Mouse (Mus musculus) intestine, embryonic 15.5 days (tissue): ENCODE results near the gene Gm12666. TPM values are rescaled to one million over a fixed set of nuclear protein-coding genes. Genes with fewer than 3 reads are reported as not detected.
"Not testable (repeated sequence)": the region's sequence is repeated elsewhere in the genome, so short reads cannot be mapped to it uniquely, and the experiment has no call there.

ENCODE experiments used
- ATAC-seq: fragments of 200-750 bp; cut with Nextera tagmentation; 2 replicates; pipeline ENCODE4 v1.8.0; 2017; ENCODE audit warnings: moderate TSS enrichment, moderate library complexity
- H3K27ac ChIP-seq: fragments of 300-500 bp; sonication (generic); 2 replicates; pipeline ENCODE4 v1.5.1; 2015; ENCODE audit warnings: mild to moderate bottlenecking, inconsistent platforms
- H3K27me3 ChIP-seq: fragments of 300-500 bp; sonication (generic); replicated peaks from 2 replicates; pipeline ENCODE4 v1.6.1; 2015; ENCODE audit warnings: inconsistent platforms
- H3K36me3 ChIP-seq: fragments of 300-500 bp; sonication (generic); 2 replicates; pipeline ENCODE4 v1.6.1; 2015; ENCODE audit warnings: inconsistent platforms
- H3K4me1 ChIP-seq: fragments of 300-500 bp; sonication (generic); replicated peaks from 2 replicates; pipeline ENCODE4 v1.6.1; 2015; ENCODE audit warnings: inconsistent platforms
- H3K4me2 ChIP-seq: fragments of 300-500 bp; sonication (generic); replicated peaks from 2 replicates; pipeline ENCODE4 v1.6.1; 2015; ENCODE audit warnings: mild to moderate bottlenecking, inconsistent platforms
- H3K4me3 ChIP-seq: fragments of 300-500 bp; sonication (generic); replicated peaks from 2 replicates; pipeline ENCODE4 v1.5.1; 2015; ENCODE audit warnings: inconsistent platforms
- H3K9ac ChIP-seq: fragments of 300-500 bp; sonication (generic); 2 replicates; pipeline ENCODE4 v1.6.1; 2015; ENCODE audit warnings: inconsistent platforms
- H3K9me3 ChIP-seq: fragments of 300-500 bp; sonication (generic); 2 replicates; pipeline ENCODE4 v1.6.1; 2016; ENCODE audit warnings: inconsistent platforms
- WGBS: fragments of 180-500 bp; shearing (Covaris S2); methylation state at CpG from one replicate; pipeline ENCODE4 v1.1.7; 2015; 5-methylcytosine and 5-hydroxymethylcytosine counted together
- polyA plus RNA-seq: library from polyadenylated mRNA; unstranded; fragments of >200 nt; fragmentation: Nextera tagmentation; extraction: Ambion mirVana; gene quantifications from 2 replicates; pipeline ENCODE4 v1.2.1, GENCODE M21; 2015

Gene Gm12666
- not detected in 2 replicates for polyA plus RNA-seq

GRCm38 (mm10) chr4:92191649-92192048, at the start of gene Gm12666:
Gene Gm12666 (minus strand): TSS chr4:92191749.
- not testable (repeated sequence) for H3K4me1 ChIP-seq, H3K4me2 ChIP-seq, H3K27me3 ChIP-seq, H3K9ac ChIP-seq, H3K4me3 ChIP-seq, H3K36me3 ChIP-seq, H3K9me3 ChIP-seq, ATAC-seq, H3K27ac ChIP-seq
- WGBS: 82% methylated on average over 1 of the region's 1 CpGs

- Histone ChIP-seq H3K4me1 (no peaks in the 10 kb centered on the region), H3K9ac (no peak overlapping the region), H3K4me3 (no peak overlapping the region), H3K4me2 (no peak overlapping the region), H3K9me3 (no peaks in the 10 kb centered on the region), H3K27me3 (no peaks in the 10 kb centered on the region), H3K27ac (no peak overlapping the region), H3K36me3 (no peaks in the 10 kb centered on the region)
- 70% methylated on average over 2 of the region's 2 CpGs for WGBS
- no peak for ATAC-seq
Observed at GRCm38 (mm10) chr4:92226326-92226725, 34.8 kb upstream of the Gm12666 start.

- no peaks in the 10 kb centered on the region for H3K27me3 ChIP-seq
- no peaks in the 10 kb centered on the region for H3K9me3 ChIP-seq
- no peak overlapping the region for H3K4me2 ChIP-seq
- no peak overlapping the region for H3K4me3 ChIP-seq
- ATAC-seq: no peak
- 81% methylated on average over 1 of the region's 1 CpGs for WGBS
- no peaks in the 10 kb centered on the region for H3K36me3 ChIP-seq
- H3K4me1 ChIP-seq: no peaks in the 10 kb centered on the region
- H3K9ac ChIP-seq: no peak overlapping the region
- no peak overlapping the region for H3K27ac ChIP-seq
Observed at GRCm38 (mm10) chr4:92216286-92216685, 24.7 kb upstream of the Gm12666 start.

- H3K27me3 ChIP-seq: no peaks in the 10 kb centered on the region
- ATAC-seq: peak; percentile 56; the same call in 1 of the 2 replicates
- WGBS: 64% methylated on average over 1 of the region's 1 CpGs
- no peaks in the 10 kb centered on the region for H3K9me3 ChIP-seq
- no peaks in the 10 kb centered on the region for H3K4me1 ChIP-seq
- H3K9ac ChIP-seq: no peak overlapping the region
- H3K4me3 ChIP-seq: no peak overlapping the region
- H3K27ac ChIP-seq: no peak overlapping the region
- H3K36me3 ChIP-seq: no peaks in the 10 kb centered on the region
- no peak overlapping the region for H3K4me2 ChIP-seq
Observed at GRCm38 (mm10) chr4:92152646-92153045, 38.9 kb downstream of the Gm12666 start.

GRCm38 (mm10) chr4:92147134-92147533, 44.4 kb downstream of the Gm12666 start, which contains the start of gene Izumo3:
Gene Izumo3 (minus strand): TSS chr4:92147234.
- no peaks in the 10 kb centered on the region for H3K27me3 ChIP-seq
- H3K9me3 ChIP-seq: no peaks in the 10 kb centered on the region
- H3K36me3 ChIP-seq: no peaks in the 10 kb centered on the region
- no peak within 1 kb of the TSS for H3K9ac ChIP-seq
- no peak within 1 kb of the TSS for H3K4me3 ChIP-seq
- H3K4me2 ChIP-seq: no peak within 1 kb of the TSS
- no peak within 1 kb of the TSS for H3K27ac ChIP-seq
- H3K4me1 ChIP-seq: no peaks in the 10 kb centered on the region
- ATAC-seq: no peak

Other genes with a start within 250 kb of the Gm12666 start
- gene Izumo3, start 44.5 kb downstream of the Gm12666 start, polyA plus RNA-seq: not detected in 2 replicates